Mouse (Mus musculus) liver, postnatal 0 days (tissue): ENCODE results near the gene Tbc1d22a.

Experiments
- CTCF ChIP-seq: sonication (generic); IDR thresholded peaks from 2 replicates; pipeline ENCODE4 v1.5.1; 2016; ENCODE audit warnings: antibody characterized with exemption, low read depth
- EP300 ChIP-seq: IDR thresholded peaks from 2 replicates; pipeline ENCODE4 v1.6.1; 2016; ENCODE audit warnings: antibody characterized with exemption, low read depth, mild to moderate bottlenecking

DNA sequence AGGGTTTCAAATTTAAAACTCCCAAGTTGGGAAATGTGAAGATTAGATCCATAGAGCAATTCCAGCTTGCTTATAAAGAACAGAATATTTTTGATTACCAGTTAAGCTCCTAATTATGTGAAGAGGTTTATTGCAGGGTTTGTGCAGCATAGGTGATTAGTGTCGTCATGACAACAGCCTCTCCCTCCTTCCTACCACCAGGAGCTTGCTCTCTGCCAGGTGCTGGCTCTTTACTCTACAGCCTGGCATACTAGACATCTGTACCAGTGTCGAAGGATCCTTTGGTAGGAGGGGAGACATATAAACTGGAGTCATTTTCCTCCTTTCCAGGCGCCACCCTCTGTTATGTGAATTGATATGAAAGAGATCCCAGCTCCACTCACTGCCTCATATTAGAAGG, 132.3 kb downstream of the Tbc1d22a start:
- TF ChIP-seq CTCF = no peak
- TF ChIP-seq EP300 = no peak
